Mouse (Mus musculus) limb, embryonic 11.5 days (tissue): ENCODE measurements around the gene Sh3gl1. TPM values are rescaled to one million over a fixed set of nuclear protein-coding genes. Genes with fewer than 3 reads are reported as not detected.

Experiments
- ATAC-seq: fragments of 200-750 bp; cut with Nextera tagmentation; 2 replicates; pipeline ENCODE4 v1.8.0; 2017; ENCODE audit warnings: low read depth; ENCODE audit not compliant: insufficient number of reproducible peaks, low FRiP score, low TSS enrichment
- DNase-seq: peaks from one replicate; pipeline ENCODE4 v3.0.0-alpha.2; 2015; ENCODE audit warnings: low spot score
- H3K27ac ChIP-seq: fragments of 300-500 bp; sonication (generic); replicated peaks from 2 replicates; pipeline ENCODE4 v1.5.1; 2014; ENCODE audit warnings: low read depth, mild to moderate bottlenecking, low read length
- H3K27me3 ChIP-seq: fragments of 300-500 bp; sonication (generic); 2 replicates; pipeline ENCODE4 v1.6.1; 2014; ENCODE audit warnings: mild to moderate bottlenecking, low read length, mixed read lengths; ENCODE audit not compliant: control insufficient read depth, insufficient read depth
- H3K36me3 ChIP-seq: fragments of 300-500 bp; sonication (generic); 2 replicates; pipeline ENCODE4 v1.6.1; 2014; ENCODE audit warnings: mild to moderate bottlenecking, low read length, moderate library complexity, mixed read lengths; ENCODE audit not compliant: control insufficient read depth, insufficient read depth
- H3K4me1 ChIP-seq: fragments of 300-500 bp; sonication (generic); 2 replicates; pipeline ENCODE4 v1.6.1; 2014; ENCODE audit warnings: low read length, mixed read lengths; ENCODE audit not compliant: control insufficient read depth, insufficient read depth
- H3K4me2 ChIP-seq: fragments of 300-500 bp; sonication (generic); 2 replicates; pipeline ENCODE4 v1.6.1; 2014; ENCODE audit warnings: low read depth, mild to moderate bottlenecking, moderate library complexity; ENCODE audit not compliant: severe bottlenecking
- H3K4me3 ChIP-seq: fragments of 300-500 bp; sonication (generic); 2 replicates; pipeline ENCODE4 v1.5.1; 2014; ENCODE audit warnings: low read depth, low read length
- H3K9ac ChIP-seq: fragments of 300-500 bp; sonication (generic); 2 replicates; pipeline ENCODE4 v1.6.1; 2014; ENCODE audit warnings: mild to moderate bottlenecking, low read length
- H3K9me3 ChIP-seq: fragments of 300-500 bp; sonication (generic); 2 replicates; pipeline ENCODE4 v1.6.1; 2016; ENCODE audit warnings: low read length; ENCODE audit not compliant: control insufficient read depth
- WGBS: fragments of 180-500 bp; shearing (Covaris S2); extraction: QIAGEN DNeasy Blood & Tissue Kit; methylation state at CpG from one replicate; pipeline ENCODE4 v1.1.7; 2014; 5-methylcytosine and 5-hydroxymethylcytosine counted together
- polyA plus RNA-seq: library from polyadenylated mRNA; unstranded; fragments of >200 nt; fragmentation: Nextera tagmentation; extraction: Ambion mirVana; gene quantifications from 2 replicates; pipeline ENCODE4 v1.2.1, GENCODE M21; 2014

The Sh3gl1 gene
- polyA plus RNA-seq, 1 experiment from 2014 or later = 154 TPM

GRCm38 (mm10) chr17:55977301-55977700, 59.1 kb downstream of the Sh3gl1 start:
- Histone ChIP-seq H3K9me3 (no peaks in the 10 kb centered on the region), H3K9ac (no peak overlapping the region), H3K27ac (no peak overlapping the region), H3K4me1 (no peaks in the 10 kb centered on the region), H3K36me3 (0 out of 2 replicates have a peak, but pooled peaks cover 2% of the 10 kb centered on the region), H3K4me2 (no peak overlapping the region), H3K27me3 (no peaks in the 10 kb centered on the region), H3K4me3 (no peak overlapping the region)
- DNase-seq (no peak), ATAC-seq (no peak)
- WGBS = 45% methylated on average over 3 of the region's 3 CpGs

DNA sequence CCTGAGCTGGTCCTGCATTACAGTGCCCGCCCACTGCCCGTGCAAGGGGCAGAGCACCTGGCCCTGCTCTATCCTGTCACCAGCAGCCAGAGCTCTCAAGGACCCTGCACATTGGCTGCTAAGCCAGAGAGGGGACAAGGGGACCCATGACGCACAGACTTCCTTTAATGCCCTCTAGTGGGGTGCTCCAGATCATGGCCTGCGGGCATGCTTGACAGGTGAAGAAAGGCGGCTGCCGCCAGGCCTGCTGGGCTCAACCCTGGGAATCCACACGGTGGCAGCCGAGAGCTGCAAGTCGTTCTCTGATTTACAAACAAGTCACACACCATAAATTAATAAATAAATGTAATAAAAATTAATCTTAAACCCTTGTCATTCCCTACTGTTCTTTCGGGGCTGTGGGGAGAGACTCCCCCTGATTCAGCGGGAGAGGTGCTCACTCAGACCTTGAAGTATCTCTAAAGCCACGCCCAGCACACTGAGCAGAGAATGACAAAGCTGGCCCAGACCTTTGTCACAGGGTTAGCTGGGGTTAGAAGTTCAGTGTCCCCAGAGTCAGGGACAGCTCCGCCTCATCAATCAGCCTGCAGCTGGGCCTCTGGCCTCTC, 60.1 kb downstream of the Sh3gl1 start:
- Histone ChIP-seq H3K27me3 (0 out of 2 replicates have a peak, but pooled peaks cover 2% of the 10 kb centered on the region), H3K36me3 (0 out of 2 replicates have a peak, but pooled peaks cover 2% of the 10 kb centered on the region), H3K9me3 (no peaks in the 10 kb centered on the region), H3K4me3 (no peak overlapping the region), H3K4me1 (no peaks in the 10 kb centered on the region), H3K27ac (no peak overlapping the region), H3K4me2 (no peak overlapping the region), H3K9ac (no peak overlapping the region)
- ATAC-seq (peak; percentile 76), DNase-seq (peak; percentile 86)
- 17% methylated on average over 13 of the region's 13 CpGs for WGBS

- ATAC-seq = no peak
- Histone ChIP-seq H3K4me3 (peak overlapping the region; percentile 56; the same call in 1 of the 2 replicates), H3K27me3 (0 out of 2 replicates have a peak, but pooled peaks cover 2% of the 10 kb centered on the region), H3K4me1 (no peaks in the 10 kb centered on the region), H3K27ac (no peak overlapping the region), H3K36me3 (peaks cover 9% of the 10 kb centered on the region), H3K9me3 (no peaks in the 10 kb centered on the region), H3K4me2 (peak overlapping the region; percentile 82), H3K9ac (peak overlapping the region; percentile 24; the same call in 1 of the 2 replicates)
- 28% methylated on average over 22 of the region's 22 CpGs for WGBS
- DNase-seq = no peak
Observed at GRCm38 (mm10) chr17:55971453-55971852, 65.0 kb downstream of the Sh3gl1 start.

DNA sequence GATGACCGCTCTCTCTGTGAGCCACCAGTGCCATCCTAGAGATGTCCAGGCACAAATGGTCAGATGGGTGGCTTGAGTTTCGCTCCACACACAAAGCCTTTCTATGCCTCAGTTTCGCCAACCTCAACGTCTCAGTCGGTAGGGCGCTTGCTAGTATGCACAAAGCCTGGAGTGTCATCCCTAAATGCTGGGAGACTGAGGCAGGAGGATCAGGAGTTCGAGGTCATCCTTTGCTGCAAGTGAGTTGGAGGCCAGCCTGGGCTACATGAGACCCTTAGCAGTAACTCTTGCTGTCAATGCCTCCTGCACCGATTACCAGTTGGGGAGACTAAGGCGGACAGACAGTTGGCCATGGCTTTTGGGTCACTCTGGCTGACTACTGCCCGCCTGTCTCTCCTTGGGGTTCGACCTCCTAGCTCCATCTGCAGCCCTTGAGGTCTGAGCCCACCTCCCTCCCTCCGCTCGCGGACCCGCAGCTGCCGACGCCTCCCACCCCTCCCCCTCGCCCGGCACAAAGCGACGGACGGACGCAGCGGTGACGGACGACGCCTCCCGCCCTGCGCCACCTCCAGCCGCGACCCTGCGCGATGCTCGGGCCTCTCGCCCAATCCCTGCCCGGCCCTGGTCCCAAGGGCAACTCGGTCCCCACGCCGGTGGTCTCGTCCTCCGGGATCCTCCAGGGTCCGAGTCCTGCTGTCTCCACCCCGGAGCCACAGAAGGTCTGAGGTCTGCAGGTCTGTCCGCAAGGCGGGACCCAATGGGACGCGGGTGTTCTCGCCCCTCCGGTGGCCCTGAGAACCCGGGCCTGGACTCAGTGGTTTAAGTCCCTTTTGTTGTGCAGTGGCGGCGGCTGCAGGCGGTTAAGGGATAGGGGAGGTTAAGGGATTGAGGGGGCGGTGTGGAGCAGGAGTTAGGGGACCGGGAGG, 66.2 kb downstream of the Sh3gl1 start, which contains the start of gene Shd:
TSS of gene Shd (plus strand) at position 502 of the 926 bp plus-strand sequence.
- Histone ChIP-seq H3K4me2 (peak within 1 kb of the TSS; percentile 82), H3K4me3 (peak within 1 kb of the TSS; percentile 56), H3K9ac (peak within 1 kb of the TSS; percentile 76), H3K9me3 (no peaks in the 10 kb centered on the region), H3K4me1 (no peaks in the 10 kb centered on the region), H3K27ac (no peak within 1 kb of the TSS), H3K36me3 (peaks cover 11% of the 10 kb centered on the region), H3K27me3 (0 out of 2 replicates have a peak, but pooled peaks cover 2% of the 10 kb centered on the region)
- DNase-seq (peak; percentile 80), ATAC-seq (peak; percentile 49; the same call in 1 of the 2 replicates)
- 8% methylated on average over 54 of the region's 55 CpGs for WGBS

GRCm38 (mm10) chr17:55969560-55969959, 66.9 kb downstream of the Sh3gl1 start:
- H3K9me3 ChIP-seq = no peaks in the 10 kb centered on the region
- peaks cover 11% of the 10 kb centered on the region for H3K36me3 ChIP-seq
- no peak overlapping the region for H3K27ac ChIP-seq
- H3K27me3 ChIP-seq = 0 out of 2 replicates have a peak, but pooled peaks cover 2% of the 10 kb centered on the region
- H3K4me1 ChIP-seq = no peaks in the 10 kb centered on the region
- no peak overlapping the region for H3K4me3 ChIP-seq
- H3K4me2 ChIP-seq = no peak overlapping the region
- DNase-seq (no peak), ATAC-seq (no peak)
- H3K9ac ChIP-seq = no peak overlapping the region
- whole genome bisulfite sequencing = 56% methylated on average over 14 of the region's 14 CpGs

- Histone ChIP-seq H3K27ac (no peak overlapping the region), H3K36me3 (peaks cover 17% of the 10 kb centered on the region), H3K9me3 (no peaks in the 10 kb centered on the region), H3K27me3 (0 out of 2 replicates have a peak, but pooled peaks cover 2% of the 10 kb centered on the region), H3K4me2 (no peak overlapping the region), H3K4me1 (no peaks in the 10 kb centered on the region), H3K4me3 (no peak overlapping the region), H3K9ac (no peak overlapping the region)
- 67% methylated on average over 7 of the region's 7 CpGs for WGBS
- ATAC-seq (no peak), DNase-seq (no peak)
Observed at GRCm38 (mm10) chr17:55968210-55968609, 68.2 kb downstream of the Sh3gl1 start.

DNA sequence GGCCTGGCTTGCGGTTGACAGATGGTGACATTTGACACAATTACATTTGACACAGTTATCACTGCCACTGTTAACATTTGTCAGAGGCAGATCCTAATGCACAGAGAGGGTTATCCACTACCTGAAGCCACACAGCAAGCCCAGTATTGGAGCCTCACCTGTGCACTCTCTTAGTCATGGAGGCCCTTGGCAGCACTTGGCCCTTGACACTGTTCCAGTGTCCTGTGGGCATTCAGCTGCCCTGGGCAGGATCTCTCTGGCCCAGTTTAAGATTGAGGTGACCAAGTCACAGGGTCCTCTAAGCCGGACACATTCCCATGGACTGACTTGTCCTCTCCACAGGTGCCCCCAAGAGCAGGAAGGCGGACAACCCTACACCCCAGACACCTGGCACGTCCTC, 69.2 kb downstream of the Sh3gl1 start:
- no peak overlapping the region for H3K4me3 ChIP-seq
- H3K27me3 ChIP-seq = 0 out of 2 replicates have a peak, but pooled peaks cover 2% of the 10 kb centered on the region
- no peak for DNase-seq
- no peak for ATAC-seq
- H3K27ac ChIP-seq = no peak overlapping the region
- no peak overlapping the region for H3K9ac ChIP-seq
- no peaks in the 10 kb centered on the region for H3K9me3 ChIP-seq
- no peaks in the 10 kb centered on the region for H3K4me1 ChIP-seq
- H3K36me3 ChIP-seq = peaks cover 14% of the 10 kb centered on the region
- H3K4me2 ChIP-seq = no peak overlapping the region
- WGBS = 96% methylated on average over 4 of the region's 4 CpGs
